Mouse (Mus musculus) frontal cortex, adult (tissue): ENCODE measurements at regions not wholly inside any gene's neighbourhood (a gene's known extent, or its start where the extent isn't known, plus 50 kb on each side); places are given as distances from the start of the nearest gene placed in this dataset.

Source experiments
- ATAC-seq: cut with Nextera tagmentation; 2 replicates; pipeline ENCODE4 v1.9.2; 2017; ENCODE audit warnings: mild to moderate bottlenecking, moderate library complexity, mixed read lengths; ENCODE audit not compliant: low TSS enrichment

DNA sequence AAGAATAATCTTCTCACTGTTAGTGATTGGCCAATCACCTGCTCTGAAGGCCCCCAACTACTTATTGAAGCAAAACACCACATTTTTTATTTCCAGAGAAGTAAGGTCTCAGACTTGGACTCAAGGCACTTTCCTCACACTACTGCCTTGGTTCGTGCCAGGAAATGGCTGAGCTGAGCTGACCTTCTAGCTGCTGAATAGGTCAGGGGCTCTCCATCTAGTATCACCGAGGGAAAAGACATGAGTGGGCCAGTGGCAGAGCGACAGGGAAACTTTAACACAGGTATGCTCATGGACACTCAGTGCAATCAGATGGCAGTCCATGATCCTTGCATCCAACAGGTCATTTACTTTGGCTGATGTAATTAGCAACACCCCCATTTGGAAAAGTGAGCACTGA lies 635.3 kb downstream of the Insc start:
- ATAC-seq: no peak

- no peak for ATAC-seq
These were observed 636.1 kb downstream of the Insc start for GRCm38 (mm10) chr7:115379600-115379999.

DNA sequence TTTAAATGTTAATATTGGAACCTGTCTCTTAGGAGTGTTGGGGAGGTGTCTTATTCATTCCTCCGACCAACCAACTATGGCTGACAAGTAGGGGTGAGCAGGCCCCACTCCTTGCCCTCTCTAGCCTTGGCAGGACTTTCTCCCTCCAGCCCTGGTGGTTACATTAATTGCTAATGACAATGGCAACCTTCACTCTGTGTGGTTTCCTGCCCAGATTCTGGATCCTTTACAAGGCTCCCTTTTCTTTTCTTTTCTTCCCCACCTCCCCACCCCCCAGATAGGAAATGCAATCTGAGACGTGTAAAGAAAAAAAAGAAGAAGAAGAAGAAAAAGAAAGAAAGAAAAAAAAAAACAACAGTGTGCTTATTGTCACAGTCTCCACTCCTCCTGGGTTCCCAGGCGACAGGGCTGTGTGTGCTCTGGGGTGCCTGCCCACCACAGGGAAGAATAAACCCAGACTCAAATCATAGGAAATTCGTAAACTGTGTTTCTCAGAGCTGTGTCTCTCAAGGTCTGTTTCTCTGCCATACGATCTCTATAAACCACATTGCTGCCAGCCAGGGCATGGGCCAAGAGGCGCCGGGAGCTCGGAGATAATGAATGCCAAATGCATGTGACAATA lies 637.6 kb downstream of the Insc start:
- no peak for ATAC-seq

DNA sequence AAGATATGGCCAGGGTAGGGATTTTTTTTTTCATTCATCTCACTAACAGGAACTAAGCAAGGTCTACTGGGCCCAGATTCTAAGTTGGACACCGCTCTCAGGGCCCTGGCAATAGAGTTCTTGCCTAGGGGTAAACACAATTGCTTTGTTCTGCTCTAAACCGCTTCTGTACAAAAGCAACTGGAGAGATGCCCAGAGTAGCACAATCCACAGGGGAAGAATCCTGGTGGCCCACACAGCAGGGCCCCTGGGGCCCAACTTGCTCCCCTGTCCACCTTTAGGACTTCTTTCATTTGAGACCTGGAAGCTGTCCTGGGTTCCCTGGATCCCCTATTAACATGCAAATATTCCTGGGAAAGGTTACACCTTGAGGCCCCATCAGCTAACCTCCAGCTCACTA lies 639.4 kb downstream of the Insc start:
- ATAC-seq: no peak

DNA sequence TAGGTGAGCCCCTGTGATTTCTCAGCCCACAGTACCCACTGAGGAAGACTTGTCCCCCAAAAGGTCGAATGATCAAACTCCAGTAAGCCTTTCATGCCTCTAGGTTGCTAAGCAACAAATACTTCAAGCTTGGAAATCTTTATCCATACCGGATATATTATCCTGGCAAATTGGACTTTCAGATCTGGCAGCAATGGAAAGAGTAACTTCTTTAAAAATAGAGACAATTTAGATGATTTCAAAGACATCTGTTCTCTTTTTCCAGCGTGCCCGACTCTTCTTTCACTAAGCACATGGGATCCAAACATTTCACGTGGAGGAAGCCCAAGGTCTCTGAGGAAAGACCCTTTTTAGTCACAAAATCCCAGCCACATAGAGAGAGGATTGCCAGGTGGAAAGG lies 645.4 kb downstream of the Insc start:
- ATAC-seq: peak; percentile 59; the same call in 1 of the 2 replicates

DNA sequence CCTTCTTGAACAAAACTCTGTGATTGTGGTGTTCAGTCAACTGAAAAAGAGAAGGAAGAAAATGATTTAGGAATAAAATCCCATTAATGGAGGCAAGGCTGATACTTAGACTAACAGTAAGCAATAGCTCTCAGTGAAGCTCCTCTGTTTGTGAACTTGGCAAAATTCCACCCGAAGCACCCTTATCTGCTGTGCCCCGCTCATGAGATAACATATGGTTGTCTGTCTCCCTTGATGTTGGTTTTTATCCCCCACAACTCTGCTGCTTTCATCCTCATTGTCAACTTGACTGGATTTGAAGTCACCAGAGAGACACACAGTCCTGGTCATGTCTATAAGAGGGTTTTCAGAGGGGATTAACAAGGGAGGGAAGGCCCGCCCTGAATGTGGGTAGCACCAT lies 646.1 kb downstream of the Sox6 start:
- ATAC-seq: no peak

- no peak for ATAC-seq
These were observed 640.4 kb downstream of the Sox6 start for GRCm38 (mm10) chr7:115398202-115398601.

DNA sequence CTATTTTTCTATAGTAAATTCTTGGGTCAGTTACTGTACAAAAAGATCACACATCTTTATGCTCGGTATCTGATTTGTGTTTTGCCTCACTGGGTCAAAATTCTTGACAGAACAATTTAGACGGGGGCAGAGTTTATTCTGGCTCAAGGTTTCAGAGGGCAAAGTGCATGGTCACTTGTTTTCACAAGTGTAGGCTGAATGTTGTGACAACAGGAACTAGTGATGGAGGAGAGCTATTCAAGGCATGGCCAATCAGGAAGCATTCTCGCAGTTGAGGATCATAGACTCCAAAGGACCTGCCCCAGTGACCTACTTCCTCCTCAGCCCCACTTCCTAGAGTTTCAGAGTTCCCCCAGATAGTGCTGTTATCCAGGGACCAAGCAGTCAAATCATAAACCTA lies 639.1 kb downstream of the Sox6 start:
- ATAC-seq: no peak

DNA sequence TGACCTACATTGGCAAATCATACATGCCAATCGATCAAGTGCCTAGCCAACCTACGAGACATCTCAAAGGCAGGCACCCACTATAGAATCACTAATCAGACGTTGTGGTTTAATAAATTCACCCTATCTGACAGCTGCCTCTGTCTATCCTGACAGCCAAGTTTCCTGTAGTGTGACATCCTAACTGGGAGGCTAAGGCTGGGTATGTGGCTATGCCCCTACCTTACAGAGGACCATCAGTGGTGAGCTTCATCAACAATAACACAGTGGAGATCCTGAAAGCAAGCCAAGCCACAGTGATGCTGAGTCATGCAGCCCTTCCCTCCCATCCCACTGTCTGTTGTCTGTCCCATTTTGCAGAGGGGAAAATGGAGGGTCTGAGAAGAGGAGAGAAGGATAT lies 630.7 kb downstream of the Sox6 start:
- ATAC-seq: no peak

DNA sequence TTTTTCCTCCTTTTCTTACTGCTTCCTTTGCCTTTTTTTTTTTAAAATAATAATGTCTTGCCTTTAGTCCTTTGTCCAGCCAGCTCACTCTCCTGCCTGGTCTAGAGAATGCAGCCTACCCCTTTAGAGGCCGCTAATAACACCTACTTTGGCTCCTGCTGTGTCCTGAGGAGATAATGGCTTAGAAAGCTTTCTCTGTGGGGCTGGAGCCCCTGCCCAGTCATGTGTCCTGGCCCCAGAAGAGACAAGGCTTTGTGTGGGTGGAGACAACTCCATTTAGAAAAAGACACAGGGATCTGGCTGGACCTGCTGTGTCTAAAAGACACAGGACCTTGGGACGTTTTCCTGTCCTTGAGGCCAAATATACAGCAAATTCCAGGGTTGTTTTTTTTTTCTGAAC lies 629.7 kb downstream of the Sox6 start:
- ATAC-seq: no peak

DNA sequence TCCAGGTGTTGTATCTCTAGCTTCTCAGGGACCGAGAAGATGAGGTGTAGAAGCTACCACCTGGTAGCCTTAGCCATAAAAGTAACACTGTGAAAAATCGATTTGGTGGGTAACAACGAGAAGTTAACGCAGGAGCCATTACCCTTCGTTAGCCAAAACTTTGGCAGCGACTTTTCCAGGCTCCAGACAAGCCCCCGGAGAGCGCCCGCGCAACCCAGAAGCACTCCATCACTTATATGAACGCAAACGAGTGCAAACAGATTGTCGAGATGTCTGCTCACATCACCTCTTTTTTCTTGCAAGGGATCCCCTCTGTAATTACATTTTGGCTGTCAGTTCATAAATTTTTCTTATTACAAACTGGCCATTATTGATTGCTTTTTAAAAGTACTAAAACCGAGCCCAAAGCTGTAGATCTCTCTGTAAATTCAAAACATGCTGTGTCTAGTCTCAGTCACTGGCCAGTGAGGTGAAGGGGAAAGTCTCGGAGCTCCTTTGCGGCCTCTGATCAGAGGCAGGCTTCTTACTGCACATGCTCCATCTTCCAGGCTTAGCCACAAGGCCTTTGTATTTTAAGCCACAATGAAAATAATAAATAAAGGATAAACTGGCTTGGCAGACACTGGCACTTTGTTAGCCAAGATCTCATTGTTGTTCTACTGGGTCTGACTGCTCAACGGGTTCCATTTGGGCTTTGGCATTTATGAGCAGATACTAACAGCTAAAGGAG lies 627.9 kb downstream of the Sox6 start:
- ATAC-seq: no peak

GRCm38 (mm10) chr7:115411456-115411855 lies 627.1 kb downstream of the Sox6 start:
- no peak for ATAC-seq

DNA sequence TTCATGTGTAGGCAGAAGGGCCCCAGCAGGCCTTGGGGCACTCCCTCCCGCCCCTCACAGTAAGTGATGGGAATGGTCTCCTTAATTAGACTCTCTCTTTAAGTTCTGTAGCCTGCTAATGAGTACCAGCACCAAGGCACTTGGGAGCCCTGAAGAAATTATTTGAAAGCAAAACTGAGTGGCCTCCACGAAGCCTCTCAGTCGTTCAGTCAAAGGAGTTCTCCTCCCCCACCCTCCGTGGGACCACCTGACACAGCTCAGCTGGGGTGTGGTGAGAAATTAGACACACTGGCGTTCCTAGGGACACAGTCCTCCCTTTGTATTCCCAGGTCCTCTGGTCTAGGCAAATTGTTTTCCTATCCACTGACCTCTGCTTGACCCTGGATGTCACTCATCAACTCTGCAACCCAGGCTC lies 623.4 kb downstream of the Sox6 start:
- no peak for ATAC-seq
